Mouse (Mus musculus) heart, embryonic 11.5 days (tissue): ENCODE results near the gene Olfr1375. TPM values are rescaled to one million over a fixed set of nuclear protein-coding genes. Genes with fewer than 3 reads are reported as not detected.

Experiments used
- ATAC-seq: fragments of 200-750 bp; cut with Nextera tagmentation; replicated peaks from 2 replicates; pipeline ENCODE4 v1.8.0; 2017; ENCODE audit warnings: moderate library complexity; ENCODE audit not compliant: insufficient number of reproducible peaks, low FRiP score, low TSS enrichment
- H3K27ac ChIP-seq: fragments of 300-500 bp; sonication (generic); 2 replicates; pipeline ENCODE4 v1.5.1; 2014; ENCODE audit warnings: mild to moderate bottlenecking, low read depth, low read length
- H3K27me3 ChIP-seq: fragments of 300-500 bp; sonication (generic); 2 replicates; pipeline ENCODE4 v1.6.1; 2014; ENCODE audit warnings: mild to moderate bottlenecking, low read length, mixed read lengths; ENCODE audit not compliant: control insufficient read depth, insufficient read depth
- H3K36me3 ChIP-seq: fragments of 300-500 bp; sonication (generic); 2 replicates; pipeline ENCODE4 v1.6.1; 2014; ENCODE audit warnings: mild to moderate bottlenecking, low read length, moderate library complexity, mixed read lengths; ENCODE audit not compliant: control insufficient read depth, insufficient read depth
- H3K4me1 ChIP-seq: fragments of 300-500 bp; sonication (generic); 2 replicates; pipeline ENCODE4 v1.6.1; 2014; ENCODE audit warnings: low read length; ENCODE audit not compliant: control insufficient read depth, insufficient read depth
- H3K4me2 ChIP-seq: fragments of 300-500 bp; sonication (generic); 2 replicates; pipeline ENCODE4 v1.6.1; 2014; ENCODE audit warnings: mild to moderate bottlenecking, moderate library complexity
- H3K4me3 ChIP-seq: fragments of 300-500 bp; sonication (generic); 2 replicates; pipeline ENCODE4 v1.5.1; 2014; ENCODE audit warnings: low read depth, low read length
- H3K9ac ChIP-seq: fragments of 300-500 bp; sonication (generic); 2 replicates; pipeline ENCODE4 v1.6.1; 2014; ENCODE audit warnings: mild to moderate bottlenecking, low read depth, low read length, moderate library complexity
- H3K9me3 ChIP-seq: fragments of 300-500 bp; sonication (generic); replicated peaks from 2 replicates; pipeline ENCODE4 v1.6.1; 2016; ENCODE audit warnings: low read length; ENCODE audit not compliant: control insufficient read depth
- WGBS: fragments of 180-500 bp; shearing (Covaris S2); extraction: QIAGEN DNeasy Blood & Tissue Kit; methylation state at CpG from one replicate; pipeline ENCODE4 v1.1.7; 2014; ENCODE audit not compliant: insufficient replicate concordance; 5-methylcytosine and 5-hydroxymethylcytosine counted together
- polyA plus RNA-seq: library from polyadenylated mRNA; unstranded; fragments of >200 nt; fragmentation: Nextera tagmentation; extraction: Ambion mirVana; gene quantifications from 2 replicates; pipeline ENCODE4 v1.2.1, GENCODE M21; 2014

The Olfr1375 gene
- polyA plus RNA-seq, 1 experiment from 2014 or later: not detected

DNA sequence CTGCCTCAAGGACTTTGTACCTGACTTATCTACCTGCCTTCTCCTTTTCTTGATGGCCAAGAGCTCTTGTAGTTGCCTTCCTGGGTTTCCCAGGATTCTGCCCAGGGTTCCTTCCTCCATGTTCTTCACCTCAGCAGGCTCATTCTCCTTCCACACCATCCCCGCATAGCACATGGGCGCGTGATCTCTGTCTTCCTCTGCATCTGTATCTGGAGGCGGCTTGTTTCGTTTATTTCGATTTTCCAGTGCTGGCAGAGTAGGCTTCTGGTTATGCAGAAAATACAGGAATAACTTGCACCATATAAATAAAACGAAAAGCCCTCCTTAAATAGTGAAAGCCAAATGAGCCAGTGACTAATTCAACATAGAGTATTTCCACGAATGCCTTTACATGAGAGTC, 15.9 kb downstream of the Olfr1375 start:
- Histone ChIP-seq H3K9ac (no peak overlapping the region), H3K4me2 (no peak overlapping the region), H3K27me3 (no peaks in the 10 kb centered on the region), H3K4me1 (peaks cover 4% of the 10 kb centered on the region), H3K36me3 (peaks cover 3% of the 10 kb centered on the region; the same call in 1 of the 2 replicates), H3K27ac (no peak overlapping the region), H3K9me3 (no peaks in the 10 kb centered on the region), H3K4me3 (no peak overlapping the region)
- ATAC-seq: no peak
- WGBS: 91% methylated on average over 8 of the region's 8 CpGs

DNA sequence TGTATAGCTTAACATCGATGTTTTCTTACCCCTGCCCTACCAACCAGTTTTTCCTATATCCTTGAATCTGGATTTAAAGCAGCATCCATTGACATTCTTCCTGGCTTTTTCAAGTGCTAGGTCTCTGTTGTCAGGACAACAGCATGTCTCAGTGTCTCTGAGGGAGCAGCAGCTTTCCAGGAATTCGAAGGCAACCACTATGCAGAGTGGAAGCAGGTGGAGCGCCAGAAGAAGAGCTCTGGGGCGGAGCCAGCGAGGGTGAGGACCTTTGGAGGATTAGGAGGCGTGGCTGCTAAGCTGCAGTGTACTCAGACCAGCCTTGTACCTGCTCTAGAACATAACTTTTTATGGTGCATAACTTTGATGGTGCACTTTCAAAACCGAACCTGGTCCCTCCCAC, 36.6 kb downstream of the Olfr1375 start:
- Histone ChIP-seq H3K9me3 (no peaks in the 10 kb centered on the region), H3K27ac (no peak overlapping the region), H3K4me2 (no peak overlapping the region), H3K36me3 (no peaks in the 10 kb centered on the region), H3K27me3 (no peaks in the 10 kb centered on the region), H3K4me1 (no peaks in the 10 kb centered on the region), H3K9ac (no peak overlapping the region), H3K4me3 (no peak overlapping the region)
- ATAC-seq: no peak
- WGBS: 42% methylated on average over 7 of the region's 7 CpGs

DNA sequence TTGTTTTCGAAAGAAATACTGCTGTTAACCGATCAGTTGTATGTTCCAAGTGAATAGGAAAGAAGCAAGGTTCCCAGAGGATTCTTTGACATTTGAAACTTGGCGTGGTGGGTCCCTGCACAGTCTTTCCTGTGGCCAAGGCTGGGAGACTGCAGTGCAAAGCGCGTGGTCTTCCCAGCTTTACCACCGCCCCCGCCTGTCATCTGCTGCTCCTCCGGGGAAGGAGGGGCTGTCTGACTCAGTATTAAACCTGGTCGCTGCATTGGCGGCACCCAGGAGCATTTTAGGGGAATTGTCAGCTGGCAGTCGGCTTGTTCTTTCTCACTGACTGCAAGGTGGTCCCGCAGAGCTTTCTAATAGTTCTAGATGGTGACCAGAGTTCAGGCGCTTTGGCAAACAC, 37.4 kb downstream of the Olfr1375 start:
- Histone ChIP-seq H3K9me3 (no peaks in the 10 kb centered on the region), H3K4me2 (no peak overlapping the region), H3K36me3 (no peaks in the 10 kb centered on the region), H3K4me1 (no peaks in the 10 kb centered on the region), H3K27me3 (no peaks in the 10 kb centered on the region), H3K9ac (no peak overlapping the region), H3K4me3 (no peak overlapping the region), H3K27ac (no peak overlapping the region)
- no peak for ATAC-seq
- 57% methylated on average over 13 of the region's 13 CpGs for WGBS

Other genes with a start within 250 kb of the Olfr1375 start
- 16.9 and 20.4 TPM in 2 replicates for gene Zfp354c, start 220.4 kb upstream of the Olfr1375 start, polyA plus RNA-seq
- 0.50 and 0.63 TPM in 2 replicates for gene Zfp879, start 206.6 kb upstream of the Olfr1375 start, polyA plus RNA-seq
- gene Grm6, start 197.4 kb upstream of the Olfr1375 start, polyA plus RNA-seq: 0.04 TPM in 1 of 2 replicates, not detected in the other
- gene Zfp454, start 160.5 kb upstream of the Olfr1375 start, polyA plus RNA-seq: 2.8 and 4.6 TPM in 2 replicates
- gene Zfp2, start 131.9 kb upstream of the Olfr1375 start, polyA plus RNA-seq: 9.2 and 11.2 TPM in 2 replicates
- 0.30 and 0.82 TPM in 2 replicates for gene Zfp354b, start 116.5 kb upstream of the Olfr1375 start, polyA plus RNA-seq
- gene 4933414I15Rik, start 104.3 kb upstream of the Olfr1375 start, polyA plus RNA-seq: not detected in 2 replicates
- not detected in 2 replicates for gene Prop1, start 94.3 kb upstream of the Olfr1375 start, polyA plus RNA-seq
- gene Olfr1378, start 81.6 kb upstream of the Olfr1375 start, polyA plus RNA-seq: not detected in 2 replicates
- not detected in 2 replicates for gene Olfr1377, start 66.1 kb upstream of the Olfr1375 start, polyA plus RNA-seq
- gene Olfr51, start 44.5 kb upstream of the Olfr1375 start, polyA plus RNA-seq: not detected in 2 replicates
- not detected in 2 replicates for gene Olfr54, start 33.9 kb upstream of the Olfr1375 start, polyA plus RNA-seq
- gene Zfp354a, start 11.1 kb downstream of the Olfr1375 start, polyA plus RNA-seq: 6.6 and 8.2 TPM in 2 replicates
- gene Gm12569, start 172.4 kb downstream of the Olfr1375 start, polyA plus RNA-seq: not detected in 2 replicates
- 83.6 and 87.1 TPM in 2 replicates for gene Clk4, start 213.6 kb downstream of the Olfr1375 start, polyA plus RNA-seq
- 0.36 TPM in 1 of 2 replicates, not detected in the other for gene BC049762, start 214.9 kb downstream of the Olfr1375 start, polyA plus RNA-seq
- gene Col23a1, start 241.8 kb downstream of the Olfr1375 start, polyA plus RNA-seq: 10.3 and 10.7 TPM in 2 replicates